Mouse (Mus musculus) heart, embryonic 16.5 days (tissue): ENCODE measurements around the gene Thpo. TPM values are rescaled to one million over a fixed set of nuclear protein-coding genes. Genes with fewer than 3 reads are reported as not detected.

ENCODE experiments used
- ATAC-seq: fragments of 200-750 bp; cut with Nextera tagmentation; replicated peaks from 2 replicates; pipeline ENCODE4 v1.8.0; 2017; ENCODE audit warnings: moderate number of reproducible peaks; ENCODE audit not compliant: insufficient read depth, low FRiP score; ENCODE audit errors: extremely low read depth
- H3K27ac ChIP-seq: fragments of 300-500 bp; sonication (generic); 2 replicates; pipeline ENCODE4 v1.5.1; 2014; ENCODE audit warnings: mild to moderate bottlenecking, low read length, control low read depth, moderate library complexity
- H3K27me3 ChIP-seq: fragments of 300-500 bp; sonication (generic); 2 replicates; pipeline ENCODE4 v1.6.1; 2014; ENCODE audit warnings: low read length, mixed read lengths; ENCODE audit not compliant: control insufficient read depth, insufficient read depth
- H3K36me3 ChIP-seq: fragments of 300-500 bp; sonication (generic); 2 replicates; pipeline ENCODE4 v1.6.1; 2014; ENCODE audit not compliant: control insufficient read depth, insufficient read depth
- H3K4me1 ChIP-seq: fragments of 300-500 bp; sonication (generic); 2 replicates; pipeline ENCODE4 v1.6.1; 2014; ENCODE audit warnings: low read length, mixed read lengths; ENCODE audit not compliant: control insufficient read depth, insufficient read depth
- H3K4me2 ChIP-seq: fragments of 300-500 bp; sonication (generic); 2 replicates; pipeline ENCODE4 v1.6.1; 2014; ENCODE audit warnings: low read depth, mild to moderate bottlenecking, control low read depth, low read length
- H3K4me3 ChIP-seq: fragments of 300-500 bp; sonication (generic); 2 replicates; pipeline ENCODE4 v1.5.1; 2014; ENCODE audit warnings: mild to moderate bottlenecking, control low read depth, low read length
- H3K9ac ChIP-seq: fragments of 300-500 bp; sonication (generic); 2 replicates; pipeline ENCODE4 v1.6.1; 2014; ENCODE audit warnings: low read length, control low read depth
- H3K9me3 ChIP-seq: fragments of 300-500 bp; sonication (generic); replicated peaks from 2 replicates; pipeline ENCODE4 v1.6.1; 2016; ENCODE audit warnings: low read length; ENCODE audit not compliant: control insufficient read depth
- WGBS: fragments of 180-500 bp; shearing (Covaris S2); extraction: QIAGEN DNeasy Blood & Tissue Kit; methylation state at CpG from one replicate; pipeline ENCODE4 v1.1.7; 2014; 5-methylcytosine and 5-hydroxymethylcytosine counted together
- polyA plus RNA-seq: library from polyadenylated mRNA; unstranded; fragments of >200 nt; fragmentation: Nextera tagmentation; extraction: Ambion mirVana; gene quantifications from 2 replicates; pipeline ENCODE4 v1.2.1, GENCODE M21; 2015

The Thpo gene
- polyA plus RNA-seq, 1 experiment from 2014 or later = 0.34 TPM

DNA sequence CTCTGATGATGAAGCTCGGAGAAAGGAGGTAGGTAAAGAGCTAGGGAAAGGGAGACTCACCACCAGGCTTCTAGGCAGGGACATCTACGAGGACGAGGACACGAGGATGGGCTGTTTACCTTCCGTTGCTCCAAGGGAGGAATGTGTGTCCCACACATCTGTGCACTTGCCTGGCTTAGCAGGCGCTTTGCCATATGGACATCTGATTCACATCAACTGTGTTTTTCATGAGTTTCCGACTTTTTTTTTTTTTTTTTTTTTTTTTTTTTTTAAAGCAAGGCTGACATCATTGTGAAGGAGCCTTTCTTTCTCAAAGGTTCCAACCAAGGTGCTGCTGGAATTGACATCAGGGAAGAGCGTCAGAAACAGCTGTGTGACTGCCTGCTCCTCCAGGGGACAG lies 16.2 kb upstream of the Thpo start:
- Histone ChIP-seq H3K9ac (no peak overlapping the region), H3K9me3 (no peaks in the 10 kb centered on the region), H3K27me3 (no peaks in the 10 kb centered on the region), H3K4me1 (no peaks in the 10 kb centered on the region), H3K27ac (no peak overlapping the region), H3K36me3 (no peaks in the 10 kb centered on the region), H3K4me2 (no peak overlapping the region), H3K4me3 (no peak overlapping the region)
- ATAC-seq = no peak
- WGBS = 41% methylated on average over 8 of the region's 8 CpGs

DNA sequence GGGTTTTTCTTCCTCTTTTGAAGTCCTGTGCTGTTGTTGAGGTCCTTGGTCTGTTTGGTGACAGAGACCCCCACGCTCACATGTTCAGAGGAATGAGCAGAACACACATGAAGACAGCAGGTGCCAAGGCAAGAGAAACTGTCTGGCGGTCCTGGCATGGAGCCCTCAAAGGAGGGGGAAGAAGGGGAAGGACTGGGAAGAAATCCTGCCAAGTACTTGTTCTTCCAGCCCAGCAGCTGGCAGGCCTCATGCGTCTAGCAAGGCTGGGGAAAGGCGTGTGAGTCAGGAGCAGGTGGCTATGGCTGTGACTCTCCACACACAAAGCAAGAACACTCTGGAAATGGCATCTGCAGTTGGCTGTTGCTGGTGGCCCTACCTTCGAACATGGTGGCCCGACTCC lies 12.3 kb upstream of the Thpo start:
- Histone ChIP-seq H3K4me2 (no peak overlapping the region), H3K27me3 (no peaks in the 10 kb centered on the region), H3K4me1 (no peaks in the 10 kb centered on the region), H3K9me3 (no peaks in the 10 kb centered on the region), H3K36me3 (no peaks in the 10 kb centered on the region), H3K4me3 (no peak overlapping the region), H3K9ac (no peak overlapping the region), H3K27ac (no peak overlapping the region)
- no peak for ATAC-seq
- WGBS = 54% methylated on average over 6 of the region's 6 CpGs

DNA sequence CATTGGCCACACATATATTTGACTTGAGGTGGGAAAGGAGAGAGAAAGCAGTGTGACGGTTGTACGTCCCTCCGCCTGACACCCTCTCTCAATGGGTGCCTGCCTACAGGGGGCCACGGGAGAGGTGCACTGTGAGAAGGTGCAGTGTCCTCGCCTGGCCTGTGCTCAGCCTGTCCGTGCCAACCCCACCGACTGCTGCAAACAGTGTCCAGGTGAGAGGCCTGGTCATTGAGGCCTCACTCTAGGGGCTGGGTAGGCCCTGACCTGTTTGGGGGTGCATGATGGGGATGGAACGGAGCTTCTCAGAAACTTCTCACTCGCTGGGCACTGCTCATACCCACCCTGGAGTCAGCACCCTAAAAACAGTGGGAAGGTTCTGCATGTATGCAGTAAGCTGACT lies 5.5 kb upstream of the Thpo start:
- no peak overlapping the region for H3K4me2 ChIP-seq
- WGBS = 85% methylated on average over 9 of the region's 9 CpGs

GRCm38 (mm10) chr16:20736823-20737222 lies 2.5 kb upstream of the Thpo start:
- H3K4me3 ChIP-seq = no peak overlapping the region
- 75% methylated on average over 5 of the region's 5 CpGs for WGBS
- H3K27me3 ChIP-seq = peaks cover 47% of the 10 kb centered on the region
- H3K9me3 ChIP-seq = no peaks in the 10 kb centered on the region
- H3K4me2 ChIP-seq = no peak overlapping the region
- no peak for ATAC-seq
- H3K27ac ChIP-seq = no peak overlapping the region
- peaks cover 6% of the 10 kb centered on the region for H3K4me1 ChIP-seq
- no peaks in the 10 kb centered on the region for H3K36me3 ChIP-seq
- no peak overlapping the region for H3K9ac ChIP-seq

More for the DNA sequence above, 5.5 kb upstream of the Thpo start:
- H3K27ac ChIP-seq = no peak overlapping the region
- H3K4me1 ChIP-seq = no peaks in the 10 kb centered on the region
- H3K27me3 ChIP-seq = peaks cover 24% of the 10 kb centered on the region
- no peak overlapping the region for H3K4me3 ChIP-seq
- no peaks in the 10 kb centered on the region for H3K9me3 ChIP-seq
- ATAC-seq = no peak
- no peaks in the 10 kb centered on the region for H3K36me3 ChIP-seq
- H3K9ac ChIP-seq = no peak overlapping the region

GRCm38 (mm10) chr16:20736168-20736567 lies 1.9 kb upstream of the Thpo start:
- Histone ChIP-seq H3K4me3 (no peak overlapping the region), H3K4me1 (peaks cover 6% of the 10 kb centered on the region), H3K9me3 (no peaks in the 10 kb centered on the region), H3K27ac (no peak overlapping the region), H3K4me2 (no peak overlapping the region), H3K36me3 (no peaks in the 10 kb centered on the region), H3K27me3 (peaks cover 47% of the 10 kb centered on the region), H3K9ac (no peak overlapping the region)
- WGBS = 83% methylated on average over 7 of the region's 7 CpGs
- no peak for ATAC-seq

GRCm38 (mm10) chr16:20735651-20736050 lies 1.3 kb upstream of the Thpo start:
- H3K4me2 ChIP-seq = no peak overlapping the region
- H3K4me1 ChIP-seq = peaks cover 6% of the 10 kb centered on the region
- WGBS = 72% methylated on average over 5 of the region's 5 CpGs
- H3K4me3 ChIP-seq = no peak overlapping the region
- H3K9me3 ChIP-seq = no peaks in the 10 kb centered on the region
- H3K27me3 ChIP-seq = peaks cover 47% of the 10 kb centered on the region
- H3K36me3 ChIP-seq = no peaks in the 10 kb centered on the region
- ATAC-seq = no peak
- no peak overlapping the region for H3K9ac ChIP-seq
- no peak overlapping the region for H3K27ac ChIP-seq

GRCm38 (mm10) chr16:20732925-20733730 lies 1.2 kb downstream of the Thpo start, which contains the start of gene Chrd:
Gene Chrd (plus strand): TSS chr16:20733127.
- Histone ChIP-seq H3K9ac (peak within 1 kb of the TSS; percentile 75), H3K4me3 (peak within 1 kb of the TSS; percentile 70), H3K36me3 (no peaks in the 10 kb centered on the region), H3K27me3 (peaks cover 51% of the 10 kb centered on the region), H3K4me1 (peaks cover 6% of the 10 kb centered on the region), H3K9me3 (no peaks in the 10 kb centered on the region), H3K27ac (peak within 1 kb of the TSS; percentile 13; the same call in 1 of the 2 replicates), H3K4me2 (peak within 1 kb of the TSS; percentile 99)
- 1% methylated on average over 67 of the region's 70 CpGs for WGBS
- peak; percentile 65 for ATAC-seq

DNA sequence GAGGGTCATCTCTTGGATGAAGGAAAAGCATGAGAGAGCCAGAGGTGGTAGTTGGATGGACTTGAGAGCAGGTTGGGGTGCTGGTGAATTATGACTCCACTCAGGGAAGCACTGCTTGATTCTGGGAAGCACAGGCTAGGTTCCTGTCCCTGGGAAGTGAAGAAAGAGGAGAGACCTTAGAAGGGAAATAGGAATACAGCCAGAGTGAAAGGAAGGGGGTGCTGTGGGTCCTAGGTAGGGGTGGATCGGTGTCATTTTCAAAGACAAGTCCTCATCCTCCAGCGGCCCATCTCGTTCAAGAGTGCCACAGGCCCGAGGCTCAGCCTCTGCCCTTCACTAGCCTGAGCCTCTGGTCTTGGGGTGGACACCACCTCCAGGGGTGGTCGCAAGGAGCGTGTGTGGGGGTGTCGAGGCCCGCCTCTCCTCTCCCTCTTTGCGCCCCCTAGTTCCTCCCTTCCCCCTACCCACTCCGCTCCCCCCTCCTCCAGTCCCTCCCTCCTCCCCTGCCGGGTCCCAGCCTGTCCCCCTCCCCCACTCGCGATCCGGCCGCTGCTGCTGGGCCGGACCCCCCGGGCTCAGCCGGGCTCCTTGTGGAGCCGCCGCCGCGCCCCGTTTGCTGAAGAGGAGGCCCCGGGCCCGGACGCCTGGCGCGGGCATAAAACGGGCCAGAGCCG lies 1.9 kb downstream of the Thpo start:
- 2% methylated on average over 27 of the region's 30 CpGs for WGBS
- Histone ChIP-seq H3K9ac (peak overlapping the region; percentile 75), H3K9me3 (no peaks in the 10 kb centered on the region), H3K36me3 (no peaks in the 10 kb centered on the region), H3K4me2 (peak overlapping the region; percentile 99), H3K27me3 (peaks cover 51% of the 10 kb centered on the region), H3K4me1 (peaks cover 6% of the 10 kb centered on the region), H3K4me3 (peak overlapping the region; percentile 70), H3K27ac (peak overlapping the region; percentile 13; the same call in 1 of the 2 replicates)
- ATAC-seq = peak; percentile 17; the same call in 1 of the 2 replicates

GRCm38 (mm10) chr16:20731688-20732087 lies 2.6 kb downstream of the Thpo start:
- WGBS = 58% methylated on average over 5 of the region's 5 CpGs
- ATAC-seq = no peak
- Histone ChIP-seq H3K27me3 (peaks cover 47% of the 10 kb centered on the region), H3K9ac (no peak overlapping the region), H3K4me2 (no peak overlapping the region), H3K4me3 (no peak overlapping the region), H3K9me3 (no peaks in the 10 kb centered on the region), H3K27ac (no peak overlapping the region), H3K36me3 (no peaks in the 10 kb centered on the region), H3K4me1 (peaks cover 6% of the 10 kb centered on the region)
